Mouse (Mus musculus) left cerebral cortex, adult 2 months (tissue): ENCODE data around the gene 6030468B19Rik. TPM values are rescaled to one million over a fixed set of nuclear protein-coding genes. Genes with fewer than 3 reads are reported as not detected.
A peak's percentile ranks its signal among the peaks of the same experiment; 100 is the strongest.
"Not testable (repeated sequence)": the region's sequence is repeated elsewhere in the genome, so short reads cannot be mapped to it uniquely, and the experiment has no call there.

Experiments
- DNase-seq, 2 experiments: peaks; one replicate each; pipeline ENCODE4 v3.0.0; 2021 to 2022; ENCODE audit warnings: low spot score in 2 of 2, mixed read lengths in 1 of 2; ENCODE audit errors: extremely low spot score in 1 of 2
- H3K27ac ChIP-seq: fragments of 200-600 bp; 2 replicates; pipeline ENCODE4 v1.8.1; 2022
- H3K4me3 ChIP-seq: fragments of 200-600 bp; 2 replicates; pipeline ENCODE4 v1.8.1; 2022
- CTCF ChIP-seq: fragments of 200-600 bp; IDR thresholded peaks from 2 replicates; pipeline ENCODE4 v1.8.1; 2022; ENCODE audit warnings: antibody characterized with exemption, mild to moderate bottlenecking, moderate library complexity
- intact Hi-C: fragments of 180-260 bp; cut with DNase I; formaldehyde crosslinking; loops from one replicate; pipeline ENCODE4 v1.15.1; 2025
- total RNA-seq, 2 experiments: library from RNA; stranded (reverse); gene quantifications; 2 replicates each; pipeline ENCODE4 v1.2.3; 2021

6030468B19Rik gene
- total RNA-seq, 2 experiments from 2014 or later = not detected

DNA sequence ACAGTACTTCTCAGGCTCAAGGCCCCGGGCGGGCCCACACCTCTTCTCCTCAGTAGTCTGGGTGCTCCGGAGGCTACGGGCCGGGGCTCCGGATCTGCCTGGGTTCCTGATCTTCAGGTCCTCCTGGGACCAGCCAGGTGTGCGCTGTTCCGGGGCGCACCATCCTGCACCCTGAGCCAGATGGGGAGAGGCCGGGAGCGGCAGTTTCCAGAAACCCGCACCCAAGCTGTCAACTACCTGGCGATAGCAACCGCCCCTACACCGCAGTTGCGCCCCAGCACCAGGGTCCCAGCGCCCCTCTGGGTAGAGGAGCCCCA is 17.3 kb upstream of the 6030468B19Rik start:
- DNase-seq = no peak
- peak overlapping the region; percentile 85 for H3K27ac ChIP-seq
- H3K4me3 ChIP-seq = peak overlapping the region; percentile 44
- intact Hi-C loops = no loop called here
- TF ChIP-seq CTCF = no peak

DNA sequence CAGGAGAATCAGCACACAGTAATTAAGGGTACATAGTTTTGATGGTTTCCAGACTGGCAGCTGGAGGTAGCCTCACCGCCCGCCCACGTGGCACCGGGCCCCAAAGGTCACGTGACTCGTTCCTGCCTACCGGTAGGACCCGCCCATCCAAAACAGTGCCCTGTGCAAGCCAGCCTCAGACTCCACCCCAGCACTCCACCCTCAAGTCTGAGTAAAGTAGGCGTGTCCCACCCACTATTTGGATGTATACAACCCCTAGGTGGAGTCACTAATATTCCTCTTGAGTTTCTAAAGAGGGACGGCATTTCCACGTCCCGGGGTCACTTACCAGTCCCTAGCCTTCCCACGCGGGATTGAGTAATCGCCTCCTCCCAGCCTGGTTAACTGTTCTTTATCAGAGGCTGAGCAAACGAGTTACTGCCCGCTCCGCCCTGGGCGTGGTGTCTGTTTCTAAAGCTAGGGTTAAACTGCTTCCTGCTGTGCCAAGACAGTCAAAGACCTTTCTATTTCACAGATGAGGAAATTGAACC is 16.8 kb upstream of the 6030468B19Rik start:
- Histone ChIP-seq H3K27ac (peak overlapping the region; percentile 85), H3K4me3 (peak overlapping the region; percentile 44)
- no peak for DNase-seq
- intact Hi-C loops = no loop called here
- TF ChIP-seq CTCF = no peak; the same call in 1 of the 2 replicates

DNA sequence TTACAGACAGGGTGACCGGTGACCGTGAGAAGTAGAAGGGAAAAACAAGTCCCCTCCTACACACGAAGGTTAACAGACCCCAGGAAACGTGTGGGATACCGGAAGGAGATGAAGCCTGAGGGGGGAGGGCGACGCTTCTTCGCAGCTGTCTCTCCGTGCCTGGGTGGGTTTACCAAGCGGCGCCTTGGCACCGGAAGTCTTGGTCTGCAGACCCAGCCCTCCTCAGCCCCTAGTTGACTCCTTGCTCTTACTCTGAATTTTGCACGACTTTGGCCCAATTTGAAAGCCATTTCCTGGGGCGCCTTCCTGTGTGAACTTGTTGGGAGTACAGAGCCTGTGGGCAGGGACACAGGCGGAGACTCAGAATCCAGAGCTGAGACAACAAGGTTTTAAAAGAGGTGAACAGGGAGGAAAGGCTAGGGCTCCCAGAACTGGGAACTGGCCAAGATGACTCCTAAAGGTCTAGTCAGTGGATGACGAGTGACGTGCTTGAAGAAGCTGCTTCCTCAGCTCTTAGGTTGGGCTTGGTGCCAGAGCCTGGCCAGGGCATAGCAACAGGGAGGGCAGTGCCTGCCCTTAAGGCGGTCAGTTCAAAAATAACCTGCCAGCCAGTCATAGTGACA is 16.1 kb upstream of the 6030468B19Rik start:
- TF ChIP-seq CTCF = no peak
- H3K27ac ChIP-seq = no peak overlapping the region; the same call in 1 of the 2 replicates
- no peak overlapping the region for H3K4me3 ChIP-seq
- intact Hi-C loops = no loop called here
- no peak for DNase-seq

DNA sequence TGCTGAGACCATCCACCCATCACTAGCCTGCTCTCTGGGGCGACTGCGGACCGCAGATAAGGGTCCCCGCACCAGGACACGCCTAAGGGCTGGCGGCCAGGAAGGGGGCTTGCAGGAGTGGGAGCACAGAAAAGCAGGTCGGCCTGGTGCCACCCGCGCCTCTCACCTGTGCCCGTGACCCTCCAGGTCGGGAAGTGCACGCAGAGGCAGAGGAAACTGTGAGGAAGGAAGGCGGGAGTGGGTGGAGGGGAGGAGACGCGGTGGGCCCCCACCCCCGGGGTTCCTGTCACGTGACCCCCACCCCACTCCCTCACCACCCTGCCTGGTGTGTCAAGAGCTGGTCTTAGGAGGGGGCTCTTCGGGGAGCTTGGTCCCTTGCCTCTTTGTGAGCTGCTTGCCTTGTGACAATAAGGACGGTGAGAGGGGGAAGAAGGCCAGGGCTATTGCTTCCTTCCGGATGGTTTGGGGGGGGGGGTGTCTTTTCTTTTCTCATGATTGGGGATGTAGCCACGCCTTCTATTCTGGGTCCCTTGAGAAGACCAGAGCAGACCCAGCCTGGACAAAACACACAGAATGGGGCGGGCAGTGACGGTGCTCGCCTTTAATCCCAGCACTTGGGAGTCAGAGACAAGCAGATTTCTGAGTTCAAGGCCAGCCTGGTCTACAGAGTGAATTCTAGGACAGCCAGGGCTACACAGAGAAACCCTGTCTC is 15.3 kb upstream of the 6030468B19Rik start, which contains the start of the genes Tmc8 and Tmc6:
Gene Tmc8, plus strand, starts transcription at position 84 of the 712 bp plus-strand sequence.
Gene Tmc6, minus strand, starts transcription at position 206 of the 712 bp plus-strand sequence.
- TF ChIP-seq CTCF = no peak
- DNase-seq = no peak
- intact Hi-C loops = no loop called here
- peak within 1 kb of the TSS; percentile 20 for H3K4me3 ChIP-seq
- peak within 1 kb of the TSS; percentile 21; the same call in 1 of the 2 replicates for H3K27ac ChIP-seq

DNA sequence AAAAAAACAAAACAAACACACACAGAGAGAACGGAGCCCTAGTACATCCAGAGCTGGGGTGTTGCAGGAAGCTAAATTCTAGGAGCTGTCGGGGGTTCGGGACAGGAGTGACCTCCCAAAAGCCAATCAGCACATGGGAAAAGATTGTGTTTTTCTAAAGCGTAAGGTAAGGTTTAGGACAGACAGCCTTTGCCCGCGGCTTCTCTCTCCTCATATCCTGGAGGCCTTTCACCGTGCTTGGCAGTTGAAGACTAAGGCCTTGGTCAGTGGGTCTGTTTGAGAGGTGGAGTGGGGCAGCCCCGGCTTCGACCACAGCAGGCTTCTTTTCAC is 14.8 kb upstream of the 6030468B19Rik start:
- TF ChIP-seq CTCF = no peak
- intact Hi-C loops = no loop called here
- H3K4me3 ChIP-seq = peak overlapping the region; percentile 20; the same call in 1 of the 2 replicates

DNA sequence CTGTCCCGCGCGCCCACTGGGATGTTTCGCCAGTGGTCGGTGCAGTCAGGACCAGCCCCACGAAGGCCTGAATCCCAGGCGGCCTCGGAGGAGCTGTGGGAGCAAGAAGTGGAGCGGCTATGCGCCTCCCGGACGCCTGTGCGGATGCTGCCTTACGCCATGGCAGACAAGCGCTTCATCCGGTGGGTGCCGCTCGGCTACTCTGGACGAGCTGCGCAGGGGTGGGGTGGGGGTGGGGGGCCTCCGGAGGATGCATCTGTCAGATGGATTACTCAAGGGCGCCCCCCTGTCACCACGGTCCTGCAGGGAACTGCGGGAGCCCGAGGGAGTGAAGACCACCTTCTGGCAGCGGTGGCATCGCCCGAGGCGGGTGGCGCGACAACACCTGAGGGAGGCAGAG is 14.4 kb upstream of the 6030468B19Rik start:
- Histone ChIP-seq H3K27ac (no peak overlapping the region), H3K4me3 (peak overlapping the region; percentile 20)
- DNase-seq = peak in 1 of 2 experiments; percentile 50
- TF ChIP-seq CTCF = peak; percentile 78
- intact Hi-C loops = no loop called here

More for the DNA sequence above, 14.8 kb upstream of the 6030468B19Rik start:
- no peak overlapping the region for H3K27ac ChIP-seq
- no peak for DNase-seq

DNA sequence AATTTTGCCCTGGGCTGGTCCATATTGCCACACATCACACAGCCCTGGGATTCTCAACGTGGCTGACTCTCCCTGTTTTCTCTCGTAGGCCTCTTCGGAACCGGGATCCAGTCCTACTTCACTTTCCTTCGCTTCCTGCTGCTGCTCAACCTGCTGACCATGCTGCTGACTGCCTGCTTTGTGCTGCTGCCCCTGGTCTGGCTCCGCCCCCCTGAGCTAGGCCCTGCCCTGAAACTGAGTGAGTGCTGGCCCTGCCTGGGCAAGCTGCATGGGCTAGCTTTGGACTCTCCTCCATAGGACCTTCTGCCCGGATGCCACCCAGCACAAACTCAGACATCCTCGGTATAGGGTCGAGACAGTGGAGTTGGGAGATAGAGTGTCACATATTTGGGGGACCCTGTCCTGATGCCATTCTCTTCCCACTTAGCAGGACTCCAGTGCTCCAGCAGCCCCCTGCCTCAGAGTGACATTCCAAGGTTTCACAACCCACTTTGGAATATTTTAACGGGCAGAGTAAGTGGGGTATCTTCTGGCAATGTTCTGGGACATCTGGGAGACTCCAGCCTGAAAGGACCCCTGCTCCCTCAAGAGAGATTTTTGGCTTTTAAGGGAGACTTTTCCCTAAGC is 13.7 kb upstream of the 6030468B19Rik start:
- no peak for DNase-seq
- Histone ChIP-seq H3K4me3 (no peak overlapping the region), H3K27ac (no peak overlapping the region)
- intact Hi-C loops = loop anchor here (2.0 kb wide), 1 partner anchor 71 kb away; no protein-coding TSS in a partner anchor
- no peak for TF ChIP-seq CTCF

DNA sequence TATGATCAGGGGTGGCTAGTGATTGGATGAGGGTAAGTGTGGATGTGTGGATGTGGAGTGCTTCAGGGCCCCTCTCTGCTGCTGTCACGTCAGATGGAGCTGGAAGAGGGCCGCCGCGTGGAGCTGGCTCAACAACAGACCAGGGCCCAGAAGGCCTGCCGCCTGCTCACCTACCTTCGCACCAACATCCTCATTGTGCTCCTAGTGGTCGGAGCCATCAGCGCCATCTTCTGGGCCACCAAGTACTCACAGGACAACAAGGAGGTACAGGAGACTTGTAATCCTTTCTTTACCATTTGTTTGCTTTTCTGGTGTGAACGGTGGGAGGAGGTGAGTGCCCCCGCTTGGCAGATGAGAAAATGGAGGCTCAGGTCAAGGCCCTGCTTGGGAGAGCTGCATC is 11.2 kb upstream of the 6030468B19Rik start:
- peak; percentile 68 for TF ChIP-seq CTCF
- intact Hi-C loops = no loop called here
- Histone ChIP-seq H3K27ac (no peak overlapping the region), H3K4me3 (no peak overlapping the region)
- DNase-seq = peak in 1 of 2 experiments; percentile 56

DNA sequence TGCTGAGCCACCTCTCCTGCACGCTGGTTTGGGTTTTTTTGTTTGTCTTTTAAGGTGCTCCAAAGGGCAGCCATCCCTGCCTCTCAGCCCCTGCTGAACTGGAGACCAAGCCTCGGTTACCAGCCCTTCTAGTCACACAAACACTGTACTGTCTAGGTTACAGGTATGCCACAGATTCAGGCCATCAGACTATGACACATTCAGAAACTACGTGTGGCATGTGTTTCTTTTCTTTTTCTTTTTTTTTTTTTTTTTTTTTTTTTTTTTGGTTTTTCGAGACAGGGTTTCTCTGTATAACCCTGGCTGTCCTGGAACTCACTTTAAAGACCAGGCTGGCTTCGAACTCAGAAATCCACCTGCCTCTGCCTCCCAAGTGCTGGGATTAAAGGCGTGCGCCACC is 9.0 kb upstream of the 6030468B19Rik start:
- intact Hi-C loops, H3K4me3 ChIP-seq: not testable (repeated sequence)

DNA sequence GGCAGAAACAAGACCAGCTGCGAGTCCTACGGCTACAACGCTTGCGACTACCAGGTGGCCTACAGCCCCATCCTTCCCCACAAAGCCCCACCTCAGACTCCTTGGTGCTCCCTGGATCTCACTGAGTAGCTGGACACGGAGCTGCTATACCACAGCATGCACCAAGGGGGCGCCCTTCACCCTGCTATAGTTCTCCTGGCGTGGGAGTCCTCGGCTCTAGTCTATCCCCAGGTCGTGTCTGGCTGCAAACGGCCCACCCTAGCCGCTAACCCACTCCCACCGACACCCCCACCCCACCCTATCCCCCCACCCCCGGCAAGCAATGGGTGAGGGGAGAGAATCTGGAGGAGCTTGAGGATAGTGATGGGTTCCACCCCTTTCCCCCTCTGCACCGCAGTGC is 7.2 kb upstream of the 6030468B19Rik start:
- H3K4me3 ChIP-seq = no peak overlapping the region
- TF ChIP-seq CTCF = peak; percentile 82
- H3K27ac ChIP-seq = no peak overlapping the region
- intact Hi-C loops = loop anchor here (1.0 kb wide), 1 partner anchor 34 kb away; no protein-coding TSS in a partner anchor
- peak in 1 of 2 experiments; percentile 62 for DNase-seq

More for the DNA sequence above, 9.0 kb upstream of the 6030468B19Rik start:
- not testable (repeated sequence) for H3K27ac ChIP-seq, DNase-seq

DNA sequence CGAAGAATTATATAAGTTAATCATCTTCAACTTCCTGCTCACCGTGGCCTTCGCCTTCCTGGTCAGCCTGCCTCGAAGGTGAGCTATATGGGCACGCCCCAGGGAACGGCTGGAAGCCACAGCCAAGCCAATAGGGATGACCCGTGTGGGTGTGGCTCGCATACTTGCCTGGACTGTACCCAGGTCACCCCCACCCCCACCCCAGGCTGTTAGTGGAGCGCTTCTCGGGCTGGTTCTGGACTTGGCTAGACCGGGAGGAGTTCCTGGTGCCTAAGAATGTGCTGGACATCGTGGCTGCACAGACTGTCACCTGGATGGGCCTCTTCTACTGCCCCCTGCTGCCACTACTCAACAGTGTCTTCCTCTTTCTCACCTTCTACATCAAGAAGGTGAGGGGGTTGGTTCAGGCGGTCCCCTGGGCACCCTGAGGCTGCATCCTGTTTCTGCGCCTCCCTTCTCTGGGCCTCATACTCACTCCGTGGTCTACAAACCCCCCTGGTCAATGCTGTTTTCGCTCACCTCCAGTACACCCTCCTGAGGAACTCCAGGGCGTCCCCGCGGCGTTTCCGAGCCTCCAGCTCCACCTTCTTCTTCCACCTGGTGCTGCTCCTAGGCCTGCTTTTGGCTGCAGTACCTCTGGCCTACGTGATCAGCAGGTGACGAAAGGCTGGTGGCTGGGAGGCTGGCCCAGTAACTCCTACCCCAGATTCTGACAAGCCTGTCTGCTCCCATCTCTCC is 6.6 kb upstream of the 6030468B19Rik start:
- no peak for DNase-seq
- intact Hi-C loops = loop anchor here (1.0 kb wide), 1 partner anchor 33 kb away; no protein-coding TSS in a partner anchor
- no peak overlapping the region for H3K27ac ChIP-seq
- no peak overlapping the region for H3K4me3 ChIP-seq
- TF ChIP-seq CTCF = no peak; the same call in 1 of the 2 replicates
